Mouse (Mus musculus): ENCODE measurements at regions not wholly inside any gene's neighbourhood (a gene's known extent, or its start where the extent isn't known, plus 50 kb on each side); places are given as distances from the start of the nearest gene placed in this dataset.

- ATAC-seq (replicated peaks; ENCODE audit: insufficient number of reproducible peaks, low FRiP score, low TSS enrichment, poor library complexity, severe bottlenecking): no peak
Measured at GRCm38 (mm10) chr1:55886383-55887070, 480.8 kb downstream of the Plcl1 start.

GRCm38 (mm10) chr1:55887386-55887785 is 481.7 kb downstream of the Plcl1 start:
- ATAC-seq (replicated peaks; ENCODE audit: insufficient number of reproducible peaks, low FRiP score, low TSS enrichment, poor library complexity, severe bottlenecking): no peak

GRCm38 (mm10) chr1:55888711-55889366 is 483.1 kb downstream of the Plcl1 start:
- ATAC-seq (replicated peaks; ENCODE audit: insufficient number of reproducible peaks, low FRiP score, low TSS enrichment, poor library complexity, severe bottlenecking): no peak

GRCm38 (mm10) chr1:55890511-55891151 is 484.9 kb downstream of the Plcl1 start:
- no peak for ATAC-seq (replicated peaks; ENCODE audit: insufficient number of reproducible peaks, low FRiP score, low TSS enrichment, poor library complexity, severe bottlenecking)

- ATAC-seq (replicated peaks; ENCODE audit: insufficient number of reproducible peaks, low FRiP score, low TSS enrichment, poor library complexity, severe bottlenecking): no peak
Measured at GRCm38 (mm10) chr1:55891894-55892293, 486.2 kb downstream of the Plcl1 start.

GRCm38 (mm10) chr1:55897572-55897971 is 491.9 kb downstream of the Plcl1 start:
- ATAC-seq (replicated peaks; ENCODE audit: insufficient number of reproducible peaks, low FRiP score, low TSS enrichment, poor library complexity, severe bottlenecking): no peak

- ATAC-seq (replicated peaks; ENCODE audit: insufficient number of reproducible peaks, low FRiP score, low TSS enrichment, poor library complexity, severe bottlenecking): no peak
Measured at GRCm38 (mm10) chr1:55898031-55898430, 492.3 kb downstream of the Plcl1 start.

GRCm38 (mm10) chr1:55900033-55900432 is 494.3 kb downstream of the Plcl1 start:
- no peak for ATAC-seq (replicated peaks; ENCODE audit: insufficient number of reproducible peaks, low FRiP score, low TSS enrichment, poor library complexity, severe bottlenecking)

- no peak for ATAC-seq (replicated peaks; ENCODE audit: insufficient number of reproducible peaks, low FRiP score, low TSS enrichment, poor library complexity, severe bottlenecking)
Measured at GRCm38 (mm10) chr1:55903177-55903576, 497.5 kb downstream of the Plcl1 start.

- ATAC-seq (replicated peaks; ENCODE audit: insufficient number of reproducible peaks, low FRiP score, low TSS enrichment, poor library complexity, severe bottlenecking): no peak
Measured at GRCm38 (mm10) chr1:55904571-55904970, 498.9 kb downstream of the Plcl1 start.

- no peak for ATAC-seq (replicated peaks; ENCODE audit: insufficient number of reproducible peaks, low FRiP score, low TSS enrichment, poor library complexity, severe bottlenecking)
Measured at GRCm38 (mm10) chr1:55905232-55905631, 499.5 kb downstream of the Plcl1 start.

GRCm38 (mm10) chr1:55910024-55910423 is 504.3 kb downstream of the Plcl1 start:
- ATAC-seq (replicated peaks; ENCODE audit: insufficient number of reproducible peaks, low FRiP score, low TSS enrichment, poor library complexity, severe bottlenecking): no peak

GRCm38 (mm10) chr1:55914284-55914683 is 508.6 kb downstream of the Plcl1 start:
- no peak for ATAC-seq (replicated peaks; ENCODE audit: insufficient number of reproducible peaks, low FRiP score, low TSS enrichment, poor library complexity, severe bottlenecking)

- no peak for ATAC-seq (replicated peaks; ENCODE audit: insufficient number of reproducible peaks, low FRiP score, low TSS enrichment, poor library complexity, severe bottlenecking)
Measured at GRCm38 (mm10) chr1:55915940-55916339, 510.2 kb downstream of the Plcl1 start.

GRCm38 (mm10) chr1:55919516-55919915 is 513.8 kb downstream of the Plcl1 start:
- no peak for ATAC-seq (replicated peaks; ENCODE audit: insufficient number of reproducible peaks, low FRiP score, low TSS enrichment, poor library complexity, severe bottlenecking)

- no peak for ATAC-seq (replicated peaks; ENCODE audit: insufficient number of reproducible peaks, low FRiP score, low TSS enrichment, poor library complexity, severe bottlenecking)
Measured at GRCm38 (mm10) chr1:55946786-55947549, 541.2 kb downstream of the Plcl1 start.

GRCm38 (mm10) chr1:55947618-55948283 is 542.0 kb downstream of the Plcl1 start:
- ATAC-seq (replicated peaks; ENCODE audit: insufficient number of reproducible peaks, low FRiP score, low TSS enrichment, poor library complexity, severe bottlenecking): no peak

GRCm38 (mm10) chr1:55949606-55950005 is 543.9 kb downstream of the Plcl1 start:
- ATAC-seq (replicated peaks; ENCODE audit: insufficient number of reproducible peaks, low FRiP score, low TSS enrichment, poor library complexity, severe bottlenecking): no peak

All from monocyte, adult 5-6 weeks (primary cell).